Mouse (Mus musculus) liver, embryonic 14.5 days (tissue): ENCODE data around the gene Rpgrip1l. TPM values are rescaled to one million over a fixed set of nuclear protein-coding genes. Genes with fewer than 3 reads are reported as not detected.

Experiments
- ATAC-seq: fragments of 200-750 bp; cut with Nextera tagmentation; 2 replicates; pipeline ENCODE4 v1.8.0; 2017; ENCODE audit warnings: moderate number of reproducible peaks, mild to moderate bottlenecking, moderate library complexity; ENCODE audit not compliant: insufficient read depth
- DNase-seq, 3 experiments: peaks; one replicate each; pipeline ENCODE4 v3.0.0-alpha.2; 2012 to 2013; ENCODE audit warnings: low read depth in 3 of 3, low spot score in 3 of 3
- H3K27ac ChIP-seq: fragments of 300-500 bp; sonication (generic); 2 replicates; pipeline ENCODE4 v1.5.1; 2014; ENCODE audit warnings: moderate library complexity, mild to moderate bottlenecking, control low read depth, inconsistent platforms
- H3K27me3 ChIP-seq: fragments of 300-500 bp; sonication (generic); 2 replicates; pipeline ENCODE4 v1.6.1; 2014; ENCODE audit warnings: mild to moderate bottlenecking, low read length, moderate library complexity; ENCODE audit not compliant: control insufficient read depth, insufficient read depth
- H3K36me3 ChIP-seq: fragments of 300-500 bp; sonication (generic); replicated peaks from 2 replicates; pipeline ENCODE4 v1.6.1; 2014; ENCODE audit warnings: low read depth; ENCODE audit not compliant: control insufficient read depth, insufficient read depth
- H3K4me1 ChIP-seq, 2 experiments: fragments of 200-500 bp in 1 of 2; fragments of 300-500 bp in 1 of 2; sonication (generic) in 1 of 2; replicated peaks; 2 replicates each; pipeline ENCODE4 v1.6.1; 2012 to 2014; ENCODE audit warnings: antibody characterized with exemption in 1 of 2, inconsistent platforms in 1 of 2, low read length in 1 of 2; ENCODE audit not compliant: control insufficient read depth in 2 of 2, insufficient read depth in 2 of 2
- H3K4me2 ChIP-seq: fragments of 300-500 bp; sonication (generic); 2 replicates; pipeline ENCODE4 v1.6.1; 2014; ENCODE audit warnings: low read depth, mild to moderate bottlenecking, control low read depth, moderate library complexity
- H3K4me3 ChIP-seq, 2 experiments: fragments of 200-500 bp in 1 of 2; fragments of 300-500 bp in 1 of 2; sonication (generic) in 1 of 2; 2 replicates each; pipeline ENCODE4 v1.5.1; 2012 to 2014; ENCODE audit warnings: low read depth in 2 of 2, low read length in 2 of 2, mild to moderate bottlenecking in 2 of 2, control low read depth in 1 of 2, inconsistent platforms in 1 of 2, moderate library complexity in 1 of 2; ENCODE audit not compliant: insufficient read depth in 1 of 2
- H3K9ac ChIP-seq: fragments of 300-500 bp; sonication (generic); replicated peaks from 2 replicates; pipeline ENCODE4 v1.6.1; 2014; ENCODE audit warnings: mild to moderate bottlenecking, control low read depth, moderate library complexity
- H3K9me3 ChIP-seq: fragments of 300-500 bp; sonication (generic); 2 replicates; pipeline ENCODE4 v1.6.1; 2016; ENCODE audit warnings: low read length, mixed read lengths; ENCODE audit not compliant: control insufficient read depth
- CTCF ChIP-seq: IDR thresholded peaks from 2 replicates; pipeline ENCODE4 v1.5.1; 2016; ENCODE audit warnings: antibody characterized with exemption, low read depth, control low read depth
- EP300 ChIP-seq: IDR thresholded peaks from 2 replicates; pipeline ENCODE4 v1.6.1; 2016; ENCODE audit warnings: antibody characterized with exemption, low read depth
- WGBS: fragments of 180-500 bp; shearing (Covaris S2); extraction: QIAGEN DNeasy Blood & Tissue Kit; methylation state at CpG from one replicate; pipeline ENCODE4 v1.1.7; 2014; ENCODE audit not compliant: insufficient replicate concordance; 5-methylcytosine and 5-hydroxymethylcytosine counted together
- polyA plus RNA-seq, 2 experiments: library from polyadenylated mRNA; depleted of rRNA in 1 of 2; stranded (reverse) in 1 of 2; unstranded in 1 of 2; fragments of >200 nt; fragmentation: Nextera tagmentation in 1 of 2; extraction: Ambion mirVana in 1 of 2; gene quantifications; 2 replicates each; pipeline versions ENCODE4 v1.2.1 to v1.2.3; 2012 to 2014

The Rpgrip1l gene
- polyA plus RNA-seq, 2 experiments, result 1.1 to 3.3 TPM

GRCm38 (mm10) chr8:91196661-91197060, 116.4 kb downstream of the Rpgrip1l start:
- ATAC-seq (no peak), DNase-seq (no peak)
- no peak overlapping the region for H3K27ac ChIP-seq
- H3K36me3 ChIP-seq, result no peaks in the 10 kb centered on the region
- H3K4me1 ChIP-seq, result no peaks in the 10 kb centered on the region; a peak in 1 of 4 replicates
- no peak overlapping the region for H3K4me3 ChIP-seq
- H3K9me3 ChIP-seq, result no peaks in the 10 kb centered on the region
- TF ChIP-seq CTCF, result peak; percentile 37
- TF ChIP-seq EP300, result no peak
- no peak overlapping the region for H3K9ac ChIP-seq
- no peak overlapping the region for H3K4me2 ChIP-seq
- 67% methylated on average over 12 of the region's 12 CpGs for WGBS
- H3K27me3 ChIP-seq, result no peaks in the 10 kb centered on the region

DNA sequence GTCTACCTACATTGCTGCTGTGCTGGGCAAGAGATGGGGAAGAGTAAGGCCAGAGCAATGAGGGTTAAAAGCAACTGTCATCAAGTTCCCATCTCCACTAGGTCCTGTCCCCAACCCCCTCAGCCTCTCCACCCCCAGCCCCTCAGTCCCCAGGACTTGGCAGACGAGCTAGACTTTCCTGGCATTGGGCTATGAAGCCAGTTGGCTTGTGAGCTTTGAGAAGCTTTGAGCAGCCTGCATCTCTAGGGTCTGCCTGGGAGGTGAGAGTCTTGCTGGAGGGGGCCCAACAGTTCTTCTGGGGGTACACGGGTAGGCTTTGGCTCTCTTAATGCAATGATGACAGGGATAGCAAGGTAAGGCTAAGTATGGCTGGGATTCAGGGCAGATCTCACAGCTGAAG, 119.0 kb downstream of the Rpgrip1l start:
- Histone ChIP-seq H3K9me3 (no peaks in the 10 kb centered on the region), H3K9ac (no peak overlapping the region), H3K4me1 (no peaks in the 10 kb centered on the region; a peak in 1 of 4 replicates), H3K4me3 (no peak overlapping the region), H3K27me3 (no peaks in the 10 kb centered on the region; the same call in 1 of the 2 replicates), H3K36me3 (no peaks in the 10 kb centered on the region), H3K27ac (no peak overlapping the region), H3K4me2 (no peak overlapping the region)
- DNase-seq, result no peak
- TF ChIP-seq CTCF (no peak), EP300 (no peak)
- 54% methylated on average over 2 of the region's 2 CpGs for WGBS
- ATAC-seq, result no peak

DNA sequence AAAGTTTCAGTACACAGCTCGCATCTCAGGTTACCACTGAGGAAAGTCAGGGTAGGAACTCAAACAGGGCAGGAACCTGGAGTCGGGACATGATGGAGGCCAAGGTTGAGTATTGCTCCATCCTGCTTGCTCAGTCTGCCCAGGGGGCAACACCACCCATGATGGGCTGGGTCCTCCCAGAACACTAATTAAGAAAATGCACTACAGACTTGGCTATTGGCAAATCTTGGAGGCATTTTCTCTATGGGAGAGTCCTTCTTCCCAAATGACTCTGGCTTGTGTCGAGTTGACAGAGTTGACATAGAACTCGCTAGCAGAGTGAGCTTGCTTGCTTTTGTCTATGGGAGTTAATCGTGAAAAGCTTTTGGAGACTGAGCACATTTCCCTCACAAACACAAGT, 120.1 kb downstream of the Rpgrip1l start:
- 58% methylated on average over 5 of the region's 5 CpGs for WGBS
- H3K9me3 ChIP-seq, result no peaks in the 10 kb centered on the region
- no peak overlapping the region for H3K4me3 ChIP-seq
- no peaks in the 10 kb centered on the region; the same call in 1 of the 2 replicates for H3K27me3 ChIP-seq
- H3K36me3 ChIP-seq, result no peaks in the 10 kb centered on the region
- H3K27ac ChIP-seq, result no peak overlapping the region
- no peak overlapping the region for H3K9ac ChIP-seq
- H3K4me2 ChIP-seq, result no peak overlapping the region
- no peak for ATAC-seq
- TF ChIP-seq CTCF (no peak), EP300 (no peak)
- H3K4me1 ChIP-seq, result no peaks in the 10 kb centered on the region; a peak in 1 of 4 replicates
- DNase-seq, result no peak

GRCm38 (mm10) chr8:91190816-91191340, 122.2 kb downstream of the Rpgrip1l start:
- Histone ChIP-seq H3K9me3 (no peaks in the 10 kb centered on the region), H3K36me3 (no peaks in the 10 kb centered on the region), H3K4me1 (no peaks in the 10 kb centered on the region), H3K27me3 (no peaks in the 10 kb centered on the region; the same call in 1 of the 2 replicates), H3K4me2 (no peak overlapping the region), H3K4me3 (no peak overlapping the region), H3K9ac (no peak overlapping the region), H3K27ac (no peak overlapping the region)
- peak; percentile 74 for TF ChIP-seq CTCF
- no peak for TF ChIP-seq EP300
- 6% methylated on average over 17 of the region's 17 CpGs for WGBS
- no peak for ATAC-seq
- peak in 1 of 3 experiments; percentile 7 for DNase-seq

DNA sequence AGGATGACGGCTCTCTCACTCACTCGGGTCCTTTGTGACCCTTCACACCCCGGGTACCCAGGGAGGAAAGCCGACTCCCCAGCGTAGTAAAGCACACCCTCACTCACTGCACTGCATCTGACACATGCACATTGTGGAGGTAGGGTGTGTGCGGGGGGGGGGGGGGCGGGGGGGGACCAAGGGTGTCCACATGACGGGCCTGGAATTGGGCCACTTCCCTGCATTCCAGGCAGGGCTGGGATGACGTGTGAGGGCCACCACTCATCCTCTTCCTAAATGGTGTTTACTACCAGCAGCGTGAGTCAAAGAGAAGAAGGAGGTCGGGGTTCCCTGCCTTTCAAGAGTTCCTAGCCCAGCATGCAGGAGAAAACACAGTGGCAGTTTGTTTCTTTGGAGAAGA, 124.9 kb downstream of the Rpgrip1l start:
- no peak overlapping the region for H3K4me2 ChIP-seq
- no peaks in the 10 kb centered on the region; the same call in 1 of the 2 replicates for H3K27me3 ChIP-seq
- H3K36me3 ChIP-seq, result no peaks in the 10 kb centered on the region
- TF ChIP-seq CTCF (no peak), EP300 (no peak)
- H3K9ac ChIP-seq, result no peak overlapping the region
- DNase-seq, result no peak
- no peak for ATAC-seq
- H3K4me1 ChIP-seq, result no peaks in the 10 kb centered on the region
- no peak overlapping the region for H3K27ac ChIP-seq
- WGBS, result 64% methylated on average over 9 of the region's 11 CpGs
- no peak overlapping the region for H3K4me3 ChIP-seq
- H3K9me3 ChIP-seq, result no peaks in the 10 kb centered on the region
